Mouse (Mus musculus) liver, embryonic 15.5 days (tissue): ENCODE results near the gene Kif3a. TPM values are rescaled to one million over a fixed set of nuclear protein-coding genes. Genes with fewer than 3 reads are reported as not detected.
A peak's percentile ranks its signal among the peaks of the same experiment; 100 is the strongest.
"Not testable (repeated sequence)": the region's sequence is repeated elsewhere in the genome, so short reads cannot be mapped to it uniquely, and the experiment has no call there.

ENCODE experiments used
- ATAC-seq: fragments of 200-750 bp; cut with Nextera tagmentation; 2 replicates; pipeline ENCODE4 v1.8.0; 2017; ENCODE audit warnings: moderate number of reproducible peaks, mild to moderate bottlenecking, moderate library complexity; ENCODE audit not compliant: insufficient read depth
- H3K27ac ChIP-seq: fragments of 300-500 bp; sonication (generic); replicated peaks from 2 replicates; pipeline ENCODE4 v1.5.1; 2015; ENCODE audit warnings: mild to moderate bottlenecking, inconsistent platforms
- H3K27me3 ChIP-seq: fragments of 300-500 bp; sonication (generic); 2 replicates; pipeline ENCODE4 v1.6.1; 2015; ENCODE audit warnings: mild to moderate bottlenecking, inconsistent platforms
- H3K36me3 ChIP-seq: fragments of 300-500 bp; sonication (generic); replicated peaks from 2 replicates; pipeline ENCODE4 v1.6.1; 2015; ENCODE audit warnings: moderate library complexity, mild to moderate bottlenecking, inconsistent platforms
- H3K4me1 ChIP-seq: fragments of 300-500 bp; sonication (generic); replicated peaks from 2 replicates; pipeline ENCODE4 v1.6.1; 2015; ENCODE audit warnings: inconsistent platforms
- H3K4me2 ChIP-seq: fragments of 300-500 bp; sonication (generic); 2 replicates; pipeline ENCODE4 v1.6.1; 2015; ENCODE audit warnings: moderate library complexity, mild to moderate bottlenecking, inconsistent platforms
- H3K4me3 ChIP-seq: fragments of 300-500 bp; sonication (generic); replicated peaks from 2 replicates; pipeline ENCODE4 v1.5.1; 2015; ENCODE audit warnings: mild to moderate bottlenecking, inconsistent platforms
- H3K9ac ChIP-seq: fragments of 300-500 bp; sonication (generic); 2 replicates; pipeline ENCODE4 v1.6.1; 2015; ENCODE audit warnings: moderate library complexity, mild to moderate bottlenecking, inconsistent platforms
- H3K9me3 ChIP-seq: fragments of 300-500 bp; sonication (generic); replicated peaks from 2 replicates; pipeline ENCODE4 v1.6.1; 2016; ENCODE audit warnings: inconsistent platforms
- WGBS: fragments of 180-500 bp; shearing (Covaris S2); methylation state at CpG from one replicate; pipeline ENCODE4 v1.1.7; 2015; ENCODE audit warnings: mixed read lengths; ENCODE audit not compliant: insufficient replicate concordance; 5-methylcytosine and 5-hydroxymethylcytosine counted together
- polyA plus RNA-seq: library from polyadenylated mRNA; unstranded; fragments of >200 nt; fragmentation: Nextera tagmentation; extraction: Ambion mirVana; gene quantifications from 2 replicates; pipeline ENCODE4 v1.2.1, GENCODE M21; 2015

The Kif3a gene
- polyA plus RNA-seq, 1 experiment from 2014 or later, result 7.5 TPM

- Histone ChIP-seq H3K4me3 (no peak overlapping the region), H3K27ac (peak overlapping the region; percentile 61), H3K9ac (no peak overlapping the region), H3K4me1 (peaks cover 41% of the 10 kb centered on the region), H3K4me2 (no peak overlapping the region), H3K27me3 (no peaks in the 10 kb centered on the region), H3K9me3 (no peaks in the 10 kb centered on the region), H3K36me3 (peaks cover 17% of the 10 kb centered on the region)
- no peak for ATAC-seq
- 66% methylated on average over 6 of the region's 6 CpGs for WGBS
These were observed 20.9 kb upstream of the Kif3a start for GRCm38 (mm10) chr11:53546271-53546670.

DNA sequence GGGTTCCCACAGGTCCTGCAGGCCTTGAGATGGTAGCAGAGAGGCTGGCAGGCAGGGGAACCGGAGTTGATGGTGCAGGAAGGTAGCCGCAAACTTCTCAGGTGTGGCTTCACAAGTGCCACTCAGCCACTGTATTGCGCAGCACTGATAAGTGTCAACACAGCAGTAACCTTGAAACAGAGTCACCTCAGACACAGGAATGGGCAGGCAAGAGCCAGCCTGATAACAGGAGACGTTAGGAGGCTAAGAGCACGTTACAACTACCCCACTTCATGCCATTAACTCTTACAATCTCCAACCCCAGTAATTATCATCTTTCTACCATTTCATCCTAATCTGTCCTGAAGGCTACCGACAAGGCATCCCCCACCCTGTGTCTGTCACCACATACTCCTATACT lies 19.6 kb upstream of the Kif3a start:
- Histone ChIP-seq H3K4me1 (peaks cover 37% of the 10 kb centered on the region), H3K4me2 (peak overlapping the region; percentile 38), H3K9ac (no peak overlapping the region), H3K27me3 (no peaks in the 10 kb centered on the region), H3K9me3 (no peaks in the 10 kb centered on the region), H3K36me3 (peaks cover 5% of the 10 kb centered on the region), H3K4me3 (no peak overlapping the region), H3K27ac (peak overlapping the region; percentile 48)
- 14% methylated on average over 6 of the region's 6 CpGs for WGBS
- ATAC-seq, result peak; percentile 89

DNA sequence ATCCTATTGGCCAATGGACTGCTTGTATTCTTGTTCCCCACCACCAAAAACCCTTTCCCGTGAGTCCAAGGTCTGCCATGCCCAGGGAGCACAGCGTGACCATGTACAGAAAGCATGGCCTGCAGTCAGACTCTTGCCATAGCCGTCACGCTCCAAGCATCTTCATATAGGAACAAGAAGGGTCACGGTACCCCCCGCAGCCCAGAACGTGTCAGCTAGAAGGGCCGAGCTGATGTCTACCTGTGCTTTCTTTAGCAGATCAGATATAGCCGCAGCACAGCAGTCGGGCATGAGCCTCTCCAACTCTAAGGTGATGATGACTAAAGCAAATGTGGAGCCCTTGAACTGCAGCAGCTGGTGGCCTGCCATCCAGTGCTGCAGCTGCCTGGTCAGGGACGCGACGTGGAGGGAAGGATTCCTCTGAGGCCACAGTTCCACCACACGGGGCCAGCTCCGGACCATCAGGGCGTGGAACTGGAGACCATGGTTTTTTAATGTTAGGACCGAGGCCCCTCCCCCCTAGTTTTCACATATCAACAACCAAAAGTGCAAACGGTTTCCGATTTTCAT lies 19.1 kb upstream of the Kif3a start:
- Histone ChIP-seq H3K9ac (no peak overlapping the region), H3K4me1 (peaks cover 31% of the 10 kb centered on the region), H3K9me3 (no peaks in the 10 kb centered on the region), H3K4me3 (no peak overlapping the region), H3K4me2 (peak overlapping the region; percentile 38; the same call in 1 of the 2 replicates), H3K27me3 (no peaks in the 10 kb centered on the region), H3K27ac (peak overlapping the region; percentile 48), H3K36me3 (0 out of 2 replicates have a peak, but pooled peaks cover 2% of the 10 kb centered on the region)
- ATAC-seq, result peak; percentile 18
- WGBS, result 53% methylated on average over 19 of the region's 19 CpGs

- Histone ChIP-seq H3K4me1 (peaks cover 30% of the 10 kb centered on the region), H3K4me2 (no peak overlapping the region), H3K9ac (no peak overlapping the region), H3K4me3 (no peak overlapping the region), H3K9me3 (no peaks in the 10 kb centered on the region), H3K27ac (no peak overlapping the region), H3K27me3 (no peaks in the 10 kb centered on the region), H3K36me3 (no peaks in the 10 kb centered on the region)
- WGBS, result 89% methylated on average over 1 of the region's 1 CpGs
- no peak for ATAC-seq
These were observed 16.5 kb upstream of the Kif3a start for GRCm38 (mm10) chr11:53550714-53551113.

GRCm38 (mm10) chr11:53551754-53552153 lies 15.4 kb upstream of the Kif3a start:
- Histone ChIP-seq H3K27me3 (no peaks in the 10 kb centered on the region), H3K4me2 (no peak overlapping the region), H3K36me3 (no peaks in the 10 kb centered on the region), H3K4me3 (no peak overlapping the region), H3K9ac (no peak overlapping the region), H3K9me3 (no peaks in the 10 kb centered on the region), H3K4me1 (peaks cover 21% of the 10 kb centered on the region), H3K27ac (no peak overlapping the region)
- 66% methylated on average over 12 of the region's 12 CpGs for WGBS
- no peak for ATAC-seq

- H3K9ac ChIP-seq, H3K4me2 ChIP-seq, H3K4me3 ChIP-seq, H3K36me3 ChIP-seq, H3K9me3 ChIP-seq, H3K27me3 ChIP-seq, ATAC-seq, H3K27ac ChIP-seq, H3K4me1 ChIP-seq: not testable (repeated sequence)
- 90% methylated on average over 13 of the region's 20 CpGs for WGBS
These were observed 10.7 kb upstream of the Kif3a start for GRCm38 (mm10) chr11:53556529-53556928.

DNA sequence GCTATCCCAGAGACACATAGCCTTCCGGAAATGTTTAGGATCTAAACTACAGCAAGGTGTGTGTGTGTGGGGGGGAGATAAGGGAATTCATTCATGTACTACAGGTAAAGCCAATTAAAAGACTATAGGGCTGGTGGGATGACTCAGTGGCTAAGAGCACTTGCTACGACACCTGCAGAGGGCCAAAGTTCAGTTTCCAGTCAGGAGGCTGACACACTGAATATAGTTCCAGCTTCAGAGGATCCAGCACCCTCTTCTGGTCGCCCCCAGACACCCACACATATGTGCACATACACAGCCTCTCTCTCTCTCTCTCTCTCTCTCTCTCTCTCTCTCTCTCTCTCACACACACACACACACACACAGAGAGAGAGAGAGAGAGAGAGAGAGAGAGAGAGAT lies 9.2 kb upstream of the Kif3a start:
- H3K9me3 ChIP-seq, H3K9ac ChIP-seq, H3K27me3 ChIP-seq, H3K36me3 ChIP-seq, ATAC-seq, H3K4me3 ChIP-seq, H3K27ac ChIP-seq, H3K4me2 ChIP-seq: not testable (repeated sequence)
- peaks cover 16% of the 10 kb centered on the region for H3K4me1 ChIP-seq
- WGBS, result 68% methylated on average over 1 of the region's 3 CpGs

DNA sequence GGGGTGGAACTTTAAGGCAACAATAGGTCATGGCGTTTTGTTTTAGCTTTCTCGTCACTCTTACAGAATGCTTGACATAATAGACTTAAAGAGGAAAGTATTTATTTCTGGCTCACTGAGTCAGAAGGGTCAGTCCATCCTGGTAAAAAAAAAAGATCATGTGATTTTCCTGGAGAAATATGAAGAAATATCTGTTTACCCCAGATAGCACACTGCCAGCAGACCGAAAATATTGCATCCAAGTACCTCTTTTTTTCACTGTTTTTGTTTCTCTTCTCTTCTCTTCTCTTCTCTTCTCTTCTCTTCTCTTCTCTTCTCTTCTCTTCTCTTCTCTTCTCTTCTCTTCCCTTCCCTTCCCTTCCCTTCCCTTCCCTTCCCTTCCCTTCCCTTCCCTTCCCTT lies 7.2 kb upstream of the Kif3a start:
- H3K4me1 ChIP-seq, result peaks cover 16% of the 10 kb centered on the region
- not testable (repeated sequence) for H3K4me2 ChIP-seq, H3K4me3 ChIP-seq, H3K27me3 ChIP-seq, H3K9ac ChIP-seq, H3K36me3 ChIP-seq, ATAC-seq, H3K27ac ChIP-seq, H3K9me3 ChIP-seq
- 62% methylated on average over 2 of the region's 3 CpGs for WGBS

GRCm38 (mm10) chr11:53561986-53562385 lies 5.2 kb upstream of the Kif3a start:
- Histone ChIP-seq H3K4me3 (no peak overlapping the region), H3K4me2 (0 out of 2 replicates have a peak overlapping the region, but pooled peaks have one; percentile 17), H3K4me1 (peaks cover 24% of the 10 kb centered on the region), H3K9me3 (no peaks in the 10 kb centered on the region), H3K36me3 (no peaks in the 10 kb centered on the region), H3K9ac (no peak overlapping the region), H3K27me3 (no peaks in the 10 kb centered on the region), H3K27ac (no peak overlapping the region)
- WGBS, result 34% methylated on average over 2 of the region's 2 CpGs
- ATAC-seq, result peak; percentile 57; the same call in 1 of the 2 replicates

DNA sequence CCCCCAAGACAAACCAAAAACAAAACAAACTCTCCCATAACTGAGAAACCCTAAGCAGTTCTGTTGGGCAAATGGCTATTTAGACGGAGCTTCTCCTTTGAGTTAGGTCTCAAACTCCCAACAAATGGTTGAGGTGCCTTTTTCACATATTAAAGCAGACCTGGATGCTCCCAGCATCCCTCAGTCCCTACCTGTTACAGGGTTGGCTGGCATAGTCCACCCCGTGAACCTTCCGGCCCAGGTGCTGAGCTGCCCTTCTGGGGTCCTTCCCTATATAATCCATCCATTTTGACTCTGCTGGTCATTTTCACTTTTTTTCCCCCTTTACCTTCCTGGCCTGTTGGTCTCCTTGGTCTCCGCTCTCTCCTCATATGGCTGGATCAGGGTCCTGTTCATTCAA lies 533 bp upstream of the Kif3a start:
- H3K9ac ChIP-seq, result peak overlapping the region; percentile 68
- H3K27ac ChIP-seq, result no peak overlapping the region; the same call in 1 of the 2 replicates
- H3K27me3 ChIP-seq, result no peaks in the 10 kb centered on the region
- WGBS, result 77% methylated on average over 4 of the region's 4 CpGs
- peak overlapping the region; percentile 94 for H3K4me2 ChIP-seq
- peak overlapping the region; percentile 81 for H3K4me3 ChIP-seq
- H3K9me3 ChIP-seq, result no peaks in the 10 kb centered on the region
- no peaks in the 10 kb centered on the region for H3K36me3 ChIP-seq
- peaks cover 28% of the 10 kb centered on the region for H3K4me1 ChIP-seq
- no peak for ATAC-seq

DNA sequence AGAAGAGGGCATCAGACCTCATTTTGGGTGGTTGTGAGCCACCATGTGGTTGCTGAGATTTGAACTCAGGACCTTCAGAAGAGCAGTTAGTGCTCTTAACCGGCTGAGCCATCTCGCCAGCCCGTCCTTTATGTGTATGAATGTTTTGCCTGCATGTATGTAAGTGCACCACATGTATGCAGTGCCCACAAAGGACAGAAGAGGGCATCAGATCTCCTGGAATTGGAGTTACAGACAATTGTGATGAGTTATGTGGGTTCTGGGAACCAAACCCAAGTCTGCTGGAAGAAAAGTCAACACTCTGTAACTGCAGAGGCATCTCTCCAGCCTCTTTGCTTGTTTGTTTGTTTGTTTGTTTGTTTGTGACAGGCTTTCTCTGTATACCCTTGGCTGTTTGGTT lies 13.4 kb downstream of the Kif3a start:
- no peak overlapping the region for H3K27ac ChIP-seq
- H3K27me3 ChIP-seq, result no peaks in the 10 kb centered on the region
- no peak overlapping the region for H3K4me3 ChIP-seq
- H3K9ac ChIP-seq, result no peak overlapping the region
- 89% methylated on average over 3 of the region's 3 CpGs for WGBS
- H3K4me1 ChIP-seq, result peaks cover 4% of the 10 kb centered on the region; the same call in 1 of the 2 replicates
- H3K36me3 ChIP-seq, result peaks cover 18% of the 10 kb centered on the region; the same call in 1 of the 2 replicates
- H3K4me2 ChIP-seq, result no peak overlapping the region
- ATAC-seq, result no peak
- no peaks in the 10 kb centered on the region for H3K9me3 ChIP-seq

DNA sequence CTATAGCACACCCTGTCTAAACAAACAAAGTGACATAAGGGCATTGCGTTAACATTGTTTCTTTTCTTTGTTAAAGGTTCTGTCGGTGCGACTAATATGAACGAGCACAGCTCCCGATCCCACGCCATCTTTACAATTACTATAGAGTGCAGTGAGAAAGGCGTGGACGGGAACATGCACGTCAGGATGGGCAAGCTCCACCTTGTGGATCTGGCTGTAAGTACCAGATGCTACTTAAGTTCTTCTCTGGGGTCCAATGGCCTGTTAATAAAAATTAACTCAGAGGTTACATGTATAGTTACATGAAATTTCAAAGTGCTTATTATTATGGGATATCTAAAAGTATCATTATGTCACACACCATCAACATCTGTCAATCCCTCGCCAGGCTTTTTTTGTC lies 16.0 kb downstream of the Kif3a start:
- Histone ChIP-seq H3K27me3 (no peaks in the 10 kb centered on the region), H3K9me3 (no peaks in the 10 kb centered on the region), H3K4me3 (no peak overlapping the region), H3K9ac (no peak overlapping the region), H3K4me1 (peaks cover 4% of the 10 kb centered on the region; the same call in 1 of the 2 replicates), H3K36me3 (peaks cover 18% of the 10 kb centered on the region; the same call in 1 of the 2 replicates), H3K27ac (no peak overlapping the region), H3K4me2 (no peak overlapping the region)
- ATAC-seq, result no peak
- WGBS, result 76% methylated on average over 10 of the region's 10 CpGs
